Mouse (Mus musculus) midbrain, embryonic 14.5 days (tissue): ENCODE results near the gene Ppp6r3. TPM values are rescaled to one million over a fixed set of nuclear protein-coding genes. Genes with fewer than 3 reads are reported as not detected.

Experiments
- polyA plus RNA-seq: library from polyadenylated mRNA; unstranded; fragments of >200 nt; fragmentation: Nextera tagmentation; extraction: Ambion mirVana; gene quantifications from 2 replicates; pipeline ENCODE4 v1.2.1, GENCODE M21; 2014

Gene Ppp6r3
- polyA plus RNA-seq, 1 experiment from 2014 or later: 74.1 TPM

Other genes with a start within 250 kb of the Ppp6r3 start
- gene Tesmin, start 186.9 kb downstream of the Ppp6r3 start, polyA plus RNA-seq: 0.37 and 0.53 TPM in 2 replicates
- gene Gal, start 161.2 kb downstream of the Ppp6r3 start, polyA plus RNA-seq: 4.6 and 7.5 TPM in 2 replicates
- gene Lrp5, start 110.8 kb upstream of the Ppp6r3 start, polyA plus RNA-seq: 1.1 and 1.3 TPM in 2 replicates
- gene 1810055G02Rik, start 132.5 kb upstream of the Ppp6r3 start, polyA plus RNA-seq: 31.4 and 33.7 TPM in 2 replicates
- gene Kmt5b, start 191.7 kb upstream of the Ppp6r3 start, polyA plus RNA-seq: 55.6 and 74.0 TPM in 2 replicates